Mouse (Mus musculus) hematopoietic stem cell, adult 5-6 weeks (primary cell): Measurements from ENCODE around the gene Exo1. TPM values are rescaled to one million over a fixed set of nuclear protein-coding genes. Genes with fewer than 3 reads are reported as not detected.

Source experiments
- ATAC-seq, 2 experiments: fragments of 125-278 bp in 1 of 2; replicated peaks in 1 of 2; 2 replicates each; pipeline ENCODE4 v1.8.0; 2016 to 2017; ENCODE audit warnings: inconsistent platforms in 2 of 2, mild to moderate bottlenecking in 2 of 2, moderate number of reproducible peaks in 2 of 2, low read depth in 1 of 2, moderate TSS enrichment in 1 of 2; ENCODE audit not compliant: low FRiP score in 2 of 2, poor library complexity in 2 of 2, severe bottlenecking in 2 of 2, insufficient read depth in 1 of 2, low TSS enrichment in 1 of 2
- total RNA-seq: library from RNA; stranded (forward); fragments of 172-1452, 232-1000 nt; gene quantifications from 2 replicates; pipeline ENCODE4 v1.2.3, GENCODE M21; 2017

Gene Exo1
- 24.1 and 41.0 TPM in 2 replicates for total RNA-seq

- peak; percentile 97 to 98 for ATAC-seq
These were observed at the start of gene Exo1 for GRCm38 (mm10) chr1:175880453-175881296. Gene Exo1, plus strand, starts transcription at chr1:175880581.

- ATAC-seq = no peak
These were observed 24.9 kb upstream of the Exo1 start for GRCm38 (mm10) chr1:175855515-175855914.

GRCm38 (mm10) chr1:175867050-175867449 lies 13.3 kb upstream of the Exo1 start:
- ATAC-seq = no peak

DNA sequence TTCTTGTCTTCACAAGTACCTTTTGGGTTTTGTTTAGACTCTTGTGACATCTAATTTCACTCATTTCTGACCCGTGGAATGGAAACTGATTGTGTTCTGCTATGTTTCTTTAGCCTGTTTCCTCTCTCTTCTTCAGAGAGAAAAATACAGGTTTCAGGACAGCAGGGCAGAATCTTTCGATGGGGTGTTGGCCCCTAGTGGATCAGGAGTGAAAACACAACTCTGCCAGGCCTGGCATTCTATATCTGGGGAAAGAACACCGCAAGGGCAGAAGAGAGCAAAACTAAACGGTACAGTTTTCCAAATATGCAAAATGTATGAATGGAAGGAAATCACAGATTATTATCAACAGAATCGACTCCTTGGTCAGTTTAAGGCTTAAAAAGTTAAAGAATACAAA lies 12.8 kb upstream of the Exo1 start:
- ATAC-seq = peak; percentile 71; a peak in 2 of 4 replicates

DNA sequence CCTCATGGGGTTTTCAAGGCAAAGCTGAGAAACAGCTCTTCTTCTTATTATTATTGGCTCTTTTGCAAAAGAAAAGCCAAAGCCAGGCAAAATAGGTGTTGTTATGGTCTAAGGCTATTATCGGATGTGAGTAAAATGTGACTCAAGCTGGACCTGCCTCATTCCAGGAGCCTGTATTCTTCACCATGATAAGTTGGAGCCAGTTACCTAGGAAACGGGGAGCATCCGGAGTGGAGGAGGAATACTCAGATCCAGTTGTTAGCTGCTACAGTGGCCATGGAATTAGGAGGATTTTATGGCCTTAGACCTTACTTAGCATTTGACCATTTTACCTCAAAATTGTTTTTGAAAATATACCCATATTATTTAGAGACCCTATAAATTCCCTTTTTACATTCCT lies 9.7 kb upstream of the Exo1 start:
- no peak for ATAC-seq

- no peak for ATAC-seq
These were observed 8.2 kb upstream of the Exo1 start for GRCm38 (mm10) chr1:175872028-175872816.

GRCm38 (mm10) chr1:175883398-175883797 lies 3.0 kb downstream of the Exo1 start:
- no peak for ATAC-seq

DNA sequence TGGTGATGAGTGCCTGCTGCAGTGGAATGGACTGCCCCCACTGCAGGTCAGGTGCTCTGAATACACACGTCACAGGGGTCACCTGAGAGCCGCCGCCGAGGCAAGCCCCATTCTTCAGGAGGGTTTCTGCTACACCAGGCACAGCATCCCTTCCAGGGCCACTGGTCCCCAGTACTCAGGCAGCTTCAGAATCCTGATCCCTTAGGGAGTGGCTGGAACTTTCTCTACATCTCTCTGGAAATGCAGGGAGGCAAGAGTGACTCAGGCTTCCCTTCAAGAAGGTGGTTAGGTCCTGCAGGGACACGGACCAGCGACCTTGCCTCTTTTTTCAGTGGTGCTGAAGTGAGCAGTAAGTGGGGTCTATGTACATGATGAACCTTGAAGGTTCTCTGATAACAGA lies 12.9 kb downstream of the Exo1 start:
- no peak for ATAC-seq

- ATAC-seq = no peak
These were observed 13.3 kb downstream of the Exo1 start for GRCm38 (mm10) chr1:175893726-175894125.

- no peak for ATAC-seq
These were observed 30.8 kb downstream of the Exo1 start for GRCm38 (mm10) chr1:175911207-175911606.

- no peak; a peak in 1 of 4 replicates for ATAC-seq
These were observed 31.7 kb downstream of the Exo1 start for GRCm38 (mm10) chr1:175912038-175912437.

DNA sequence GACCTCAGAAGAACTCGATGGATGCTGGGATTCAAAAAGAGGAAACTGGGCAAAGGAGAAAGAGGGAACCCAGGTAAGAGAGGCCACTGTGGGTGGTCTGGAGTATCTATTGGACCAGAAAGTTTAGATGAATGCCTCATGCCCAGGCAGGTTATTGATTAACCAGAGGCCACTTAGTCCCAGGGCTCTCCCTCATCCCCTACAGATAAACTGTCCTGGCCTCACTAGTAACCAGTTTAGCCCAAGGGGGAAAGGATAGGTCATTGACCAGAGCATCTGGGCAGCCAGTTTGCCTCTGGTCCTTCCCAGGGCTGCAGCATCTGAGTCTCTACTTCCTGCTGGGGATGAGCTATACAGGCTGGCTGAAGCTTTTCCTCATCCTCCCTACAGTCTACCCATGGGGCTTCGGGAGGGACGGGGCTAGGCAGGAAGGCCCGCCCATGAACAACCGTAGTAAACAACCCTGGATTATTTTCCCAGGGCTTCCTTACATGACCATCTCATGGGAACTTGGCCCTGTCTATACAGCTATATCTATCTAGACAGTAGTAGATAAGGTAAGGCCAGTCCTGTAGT lies 33.4 kb downstream of the Exo1 start:
- ATAC-seq = no peak

GRCm38 (mm10) chr1:175920029-175920428 lies 39.6 kb downstream of the Exo1 start, which contains the start of gene Gm38100:
Gene Gm38100, plus strand, starts transcription at chr1:175920329.
- ATAC-seq = no peak

DNA sequence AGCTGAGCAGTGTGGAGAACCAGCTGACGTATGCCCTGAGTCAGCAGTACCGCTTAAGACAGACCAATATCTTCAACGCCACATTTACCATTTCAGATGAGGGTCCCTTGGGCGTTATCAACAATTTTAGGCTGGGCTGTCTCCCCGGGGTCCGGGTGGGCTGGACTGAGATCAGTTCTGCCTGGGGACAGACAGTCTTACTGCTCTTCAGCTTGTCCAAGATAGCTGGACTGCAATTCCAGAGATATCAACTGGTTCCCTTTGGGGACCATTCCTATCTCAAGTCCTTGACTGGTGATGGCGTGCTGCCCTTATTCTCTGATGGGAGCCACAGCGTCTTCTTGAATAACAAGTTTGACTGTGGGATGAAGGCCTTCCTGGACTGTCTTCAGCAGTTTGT lies 40.7 kb downstream of the Exo1 start:
- no peak for ATAC-seq

DNA sequence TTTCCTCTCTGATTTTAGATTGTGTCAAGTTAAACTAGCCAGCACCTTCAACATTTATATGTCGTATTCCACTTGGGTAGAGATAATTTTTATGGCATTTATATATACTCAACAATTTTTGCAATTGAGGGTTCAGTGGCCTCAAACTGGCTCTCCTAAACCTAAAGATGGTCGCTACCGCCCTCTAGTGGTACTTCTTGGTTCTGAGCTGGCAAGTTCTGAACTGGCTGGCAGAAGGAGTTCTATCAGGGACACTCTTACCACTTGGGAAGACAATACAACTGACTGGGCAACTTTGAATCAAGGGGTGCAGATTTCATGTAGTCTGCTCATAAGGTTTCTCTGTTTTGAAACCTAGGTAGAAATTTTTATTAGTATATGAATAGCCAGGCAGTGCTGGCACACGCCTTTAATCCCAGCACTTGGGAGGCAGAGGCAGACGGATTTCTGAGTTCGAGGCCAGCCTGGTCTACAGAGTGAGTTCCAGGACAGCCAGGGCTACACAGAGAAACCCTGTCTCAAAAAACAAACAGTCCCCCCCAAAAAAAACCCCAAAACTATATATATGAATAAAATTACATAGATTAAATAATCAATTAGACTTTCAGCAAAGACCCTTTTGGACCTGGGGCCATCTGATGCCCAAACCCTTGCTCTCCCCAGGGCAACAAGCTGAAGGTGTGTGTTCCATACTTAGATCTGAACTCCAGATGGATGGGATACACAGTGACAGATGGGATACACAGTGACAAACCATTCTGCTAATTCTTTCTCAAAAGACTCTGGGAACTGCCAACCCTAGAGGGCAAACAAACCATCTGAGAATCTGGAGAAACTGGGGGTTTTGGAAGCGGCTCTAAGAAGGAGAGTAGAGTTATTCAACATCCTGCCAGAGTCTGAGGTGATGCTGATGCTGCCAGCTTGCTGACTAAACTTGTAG lies 43.7 kb downstream of the Exo1 start:
- peak; percentile 80 to 81; a peak in 3 of 4 replicates for ATAC-seq

DNA sequence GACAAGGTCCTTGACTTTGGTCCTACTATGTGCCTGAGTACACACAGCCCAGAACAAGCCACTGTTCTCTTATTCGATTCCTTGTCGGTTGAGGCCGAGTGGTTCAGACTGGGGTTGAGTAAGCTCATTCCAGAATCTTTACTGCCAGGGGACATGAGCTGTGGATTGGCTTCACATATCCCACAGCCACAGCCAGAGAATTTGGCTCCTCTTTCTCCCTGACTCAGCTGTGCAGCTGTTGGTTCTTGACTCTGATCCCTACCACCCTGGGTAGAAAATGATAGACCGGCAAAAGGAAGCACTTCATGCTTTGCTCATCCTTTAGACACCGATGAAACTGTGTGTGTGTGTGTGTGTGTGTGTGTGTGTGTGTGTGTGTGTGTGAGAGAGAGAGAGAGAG lies 51.0 kb downstream of the Exo1 start:
- no peak for ATAC-seq

DNA sequence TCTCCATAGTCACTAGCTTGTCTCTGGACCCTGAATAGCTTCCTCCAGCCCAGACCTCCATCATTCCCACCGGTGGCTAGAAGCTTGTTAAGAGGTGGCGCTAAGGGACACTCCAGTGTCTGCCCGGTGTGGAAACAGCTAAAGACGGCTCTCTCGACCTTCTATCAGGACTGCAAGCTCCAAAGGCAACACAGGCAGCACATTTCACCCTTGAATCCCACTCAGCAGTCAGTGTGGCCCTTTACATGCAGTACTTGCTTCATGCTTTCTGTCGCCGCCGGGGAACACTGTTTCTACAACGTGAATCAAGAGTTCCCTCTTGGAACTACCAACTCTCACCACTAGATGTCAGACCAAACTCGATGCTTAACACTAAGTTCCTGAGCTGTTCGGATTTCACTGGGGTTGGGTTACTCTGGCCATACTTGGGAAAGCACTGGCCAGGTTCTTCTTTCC lies 55.9 kb downstream of the Exo1 start:
- ATAC-seq = peak; percentile 90 to 96
